Mouse (Mus musculus): Measurements from ENCODE around the gene Disp2.
A peak's percentile ranks its signal among the peaks of the same experiment; 100 is the strongest.

DNA sequence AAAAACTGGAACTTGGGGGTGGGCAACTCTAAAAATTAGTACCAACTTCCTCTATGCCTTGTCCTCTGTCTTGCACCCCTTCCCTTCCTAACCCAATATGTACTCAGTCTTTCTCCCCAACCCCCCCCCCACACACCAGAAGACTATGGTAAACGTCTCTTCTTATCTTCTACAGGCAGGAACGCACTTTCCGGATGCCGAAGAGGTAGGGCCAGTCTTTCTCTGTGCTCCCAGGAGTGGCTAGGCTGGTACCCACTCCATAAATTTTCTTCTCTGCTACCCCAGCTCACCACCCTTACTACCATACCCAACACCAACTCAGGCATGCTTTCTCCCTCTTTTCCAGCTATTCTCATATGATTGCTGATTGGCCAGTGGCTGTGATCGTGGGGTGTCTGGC, 7.0 kb downstream of the Disp2 start:
- no peak for TF ChIP-seq POLR2A (IDR thresholded peaks at IDR 0.05; ENCODE audit: control insufficient read depth in 1 of 2, insufficient read depth in 1 of 2, low read depth in 1 of 2, low read length in 2 of 2, poor library complexity in 1 of 2)
- no peak for TF ChIP-seq CTCF (IDR thresholded peaks at IDR 0.05 in 2 of 3, conservative IDR thresholded peaks at IDR 0.05 in 1 of 3; ENCODE audit: control insufficient read depth in 1 of 3, insufficient read depth in 1 of 3, low read depth in 2 of 3, low read length in 3 of 3, poor library complexity in 1 of 3, severe bottlenecking in 1 of 3)
- peak in 1 of 2 experiments; percentile 85; a peak in 2 of 4 replicates for TF ChIP-seq EP300 (IDR thresholded peaks at IDR 0.05; ENCODE audit: low read depth in 1 of 2, low read length in 2 of 2)
- TF ChIP-seq ZC3H11A (IDR thresholded peaks at IDR 0.05; ENCODE audit: low read depth, low read length), result no peak
- no peak for TF ChIP-seq CHD2 (IDR thresholded peaks at IDR 0.05; ENCODE audit: low read length)
- no peak for TF ChIP-seq SIN3A (IDR thresholded peaks at IDR 0.05; ENCODE audit: low read length)
- no peak for TF ChIP-seq BHLHE40 (IDR thresholded peaks at IDR 0.05; ENCODE audit: borderline replicate concordance, low read depth, low read length)
- TF ChIP-seq TAL1 (IDR thresholded peaks at IDR 0.05; ENCODE audit: low read length), result peak; percentile 71
- no peak for TF ChIP-seq KAT2A (conservative IDR thresholded peaks at IDR 0.05; ENCODE audit: low read depth, low read length)
- TF ChIP-seq ETS1 (IDR thresholded peaks at IDR 0.05; ENCODE audit: low read depth, low read length), result no peak
- no peak for TF ChIP-seq MXI1 (IDR thresholded peaks at IDR 0.05; ENCODE audit: low read depth, low read length)
- TF ChIP-seq NRF1 (IDR thresholded peaks at IDR 0.05; ENCODE audit: insufficient read depth, low read depth, low read length, poor library complexity, severe bottlenecking), result no peak
- no peak for TF ChIP-seq MEF2A (IDR thresholded peaks at IDR 0.05; ENCODE audit: extremely low read depth, insufficient replicate concordance, low read depth, low read length, poor library complexity, severe bottlenecking)

Measured in MEL (cell line).